Mouse (Mus musculus) kidney, adult 2 months (tissue): ENCODE data around the gene Defb23. TPM values are rescaled to one million over a fixed set of nuclear protein-coding genes. Genes with fewer than 3 reads are reported as not detected.

Experiments
- DNase-seq: peaks from one replicate; pipeline ENCODE4 v3.0.0; 2021
- H3K27ac ChIP-seq: fragments of 200-500 bp; 2 replicates; pipeline ENCODE4 v1.5.1; 2012; ENCODE audit warnings: low read depth, low read length, control low read depth, inconsistent platforms; ENCODE audit not compliant: insufficient read depth
- H3K27me3 ChIP-seq: fragments of 200-500 bp; replicated peaks from 2 replicates; pipeline ENCODE4 v1.6.1; 2012; ENCODE audit warnings: mild to moderate bottlenecking, moderate library complexity, low read length, inconsistent platforms; ENCODE audit not compliant: control insufficient read depth, insufficient read depth
- H3K36me3 ChIP-seq: fragments of 200-500 bp; 2 replicates; pipeline ENCODE4 v1.6.1; 2012; ENCODE audit warnings: mild to moderate bottlenecking, moderate library complexity, low read length, inconsistent platforms; ENCODE audit not compliant: control insufficient read depth, insufficient read depth
- H3K4me1 ChIP-seq: fragments of 200-500 bp; 2 replicates; pipeline ENCODE4 v1.6.1; 2011; ENCODE audit warnings: low read length; ENCODE audit not compliant: control insufficient read depth, insufficient read depth
- H3K4me3 ChIP-seq: fragments of 200-500 bp; 2 replicates; pipeline ENCODE4 v1.5.1; 2011; ENCODE audit warnings: mild to moderate bottlenecking, low read depth, low read length, control low read depth; ENCODE audit not compliant: insufficient read depth
- CTCF ChIP-seq: fragments of 200-500 bp; conservative IDR thresholded peaks from 2 replicates; pipeline ENCODE4 v1.5.1; 2011; ENCODE audit warnings: low read depth, mild to moderate bottlenecking, control low read depth, low read length, moderate library complexity, mixed read lengths; ENCODE audit not compliant: insufficient read depth, insufficient read length
- POLR2A ChIP-seq: fragments of 200-500 bp; IDR thresholded peaks from one replicate; pipeline ENCODE4 v1.6.1; 2011; ENCODE audit warnings: low read depth, low read length, control low read depth
- WGBS: fragments of 180-500 bp; shearing (Covaris S2); methylation state at CpG from one replicate; pipeline ENCODE4 v1.1.7; 2018; 5-methylcytosine and 5-hydroxymethylcytosine counted together
- polyA plus RNA-seq: library from polyadenylated mRNA; depleted of rRNA; stranded (reverse); fragments of >200 nt; gene quantifications from 2 replicates; pipeline ENCODE4 v1.2.3, GENCODE M21; 2012; rRNA removed

Gene Defb23
- polyA plus RNA-seq, 1 experiment = not detected

- Histone ChIP-seq H3K27ac (no peak overlapping the region; the same call in 1 of the 2 replicates), H3K4me3 (no peak overlapping the region), H3K36me3 (no peaks in the 10 kb centered on the region), H3K4me1 (peaks cover 16% of the 10 kb centered on the region), H3K27me3 (no peaks in the 10 kb centered on the region)
- WGBS = 70% methylated on average over 6 of the region's 6 CpGs
- TF ChIP-seq CTCF = no peak
- TF ChIP-seq POLR2A = no peak
- DNase-seq = no peak
These were observed 54.6 kb downstream of the Defb23 start for GRCm38 (mm10) chr2:152409781-152410180.

Other genes with a start within 250 kb of the Defb23 start
- gene Csnk2a1, start 237.8 kb downstream of the Defb23 start, polyA plus RNA-seq = 26.1 and 35.0 TPM in 2 replicates
- 54.6 and 59.5 TPM in 2 replicates for gene Tbc1d20, start 170.8 kb downstream of the Defb23 start, polyA plus RNA-seq
- gene Rbck1, start 132.0 kb downstream of the Defb23 start, polyA plus RNA-seq = 150 and 155 TPM in 2 replicates
- 1.4 and 1.5 TPM in 2 replicates for gene Trib3, start 120.6 kb downstream of the Defb23 start, polyA plus RNA-seq
- 0.12 and 0.50 TPM in 2 replicates for gene Nrsn2, start 88.0 kb downstream of the Defb23 start, polyA plus RNA-seq
- gene Sox12, start 66.6 kb downstream of the Defb23 start, polyA plus RNA-seq = 9.1 and 9.5 TPM in 2 replicates
- gene Zcchc3, start 49.6 kb downstream of the Defb23 start, polyA plus RNA-seq = 3.8 and 4.3 TPM in 2 replicates
- gene 6820408C15Rik, start 49.0 kb downstream of the Defb23 start, polyA plus RNA-seq = 0.69 and 0.78 TPM in 2 replicates
- not detected in 2 replicates for gene Defb20, start 12.4 kb upstream of the Defb23 start, polyA plus RNA-seq
- not detected in 2 replicates for gene Defb22, start 25.5 kb upstream of the Defb23 start, polyA plus RNA-seq
- gene Defb26, start 47.1 kb upstream of the Defb23 start, polyA plus RNA-seq = 1.0 and 2.0 TPM in 2 replicates
- gene Defb28, start 53.6 kb upstream of the Defb23 start, polyA plus RNA-seq = 0.30 TPM in 1 of 2 replicates, not detected in the other
- gene Defb29, start 75.5 kb upstream of the Defb23 start, polyA plus RNA-seq = 159 and 165 TPM in 2 replicates
- not detected in 2 replicates for gene Gm17416, start 104.7 kb upstream of the Defb23 start, polyA plus RNA-seq
- gene Defb21, start 108.1 kb upstream of the Defb23 start, polyA plus RNA-seq = not detected in 2 replicates
- 2.3 and 2.9 TPM in 2 replicates for gene Defb19, start 115.7 kb upstream of the Defb23 start, polyA plus RNA-seq
- gene Defb45, start 134.8 kb upstream of the Defb23 start, polyA plus RNA-seq = not detected in 2 replicates
- gene Defb36, start 139.7 kb upstream of the Defb23 start, polyA plus RNA-seq = 0.27 and 0.52 TPM in 2 replicates
- gene Defb25, start 158.4 kb upstream of the Defb23 start, polyA plus RNA-seq = 1.0 TPM in 1 of 2 replicates, not detected in the other
- gene Rem1, start 162.3 kb upstream of the Defb23 start, polyA plus RNA-seq = 10.5 and 13.5 TPM in 2 replicates
- gene H13, start 204.8 kb upstream of the Defb23 start, polyA plus RNA-seq = 129 and 161 TPM in 2 replicates
- 8.4 and 10.1 TPM in 2 replicates for gene Mcts2, start 222.4 kb upstream of the Defb23 start, polyA plus RNA-seq